Mouse (Mus musculus): Measurements from ENCODE around the gene Med13l. TPM values are rescaled to one million over a fixed set of nuclear protein-coding genes. Genes with fewer than 3 reads are reported as not detected.

Gene Med13l
- total and polyA plus RNA-seq, 2 experiments from 2014 or later = 10.5 to 29.5 TPM

GRCm38 (mm10) chr5:118812947-118813401, 252.5 kb downstream of the Med13l start:
- no peaks in the 10 kb centered on the region for H3K27me3 ChIP-seq (ENCODE audit: insufficient read depth, low read length)
- DNase-seq (ENCODE audit: low spot score) (no peak), ATAC-seq (ENCODE audit: low FRiP score) (no peak)
- no peak overlapping the region for H3K4me2 ChIP-seq (ENCODE audit: low read depth, low read length, poor library complexity, severe bottlenecking)
- H3K9ac ChIP-seq (replicated peaks; ENCODE audit: low read length, poor library complexity, severe bottlenecking) = no peak overlapping the region
- 88% methylated on average over 7 of the region's 7 CpGs for WGBS
- TF ChIP-seq CTCF (IDR thresholded peaks at IDR 0.05) = no peak
- H3K4me1 ChIP-seq (ENCODE audit: insufficient read depth, low read length) = no peaks in the 10 kb centered on the region
- H3K4me3 ChIP-seq (ENCODE audit: low read depth, low read length) = no peak overlapping the region
- H3K9me3 ChIP-seq (ENCODE audit: low read length) = no peaks in the 10 kb centered on the region
- no peak overlapping the region for H3K27ac ChIP-seq (ENCODE audit: low read depth, low read length)
- H3K36me3 ChIP-seq (ENCODE audit: insufficient read depth, low read length) = no peaks in the 10 kb centered on the region

GRCm38 (mm10) chr5:118814052-118814451, 253.6 kb downstream of the Med13l start:
- no peak overlapping the region for H3K27ac ChIP-seq (ENCODE audit: low read depth, low read length)
- no peak overlapping the region for H3K9ac ChIP-seq (replicated peaks; ENCODE audit: low read length, poor library complexity, severe bottlenecking)
- peak; percentile 52 for TF ChIP-seq CTCF (IDR thresholded peaks at IDR 0.05)
- H3K4me2 ChIP-seq (ENCODE audit: low read depth, low read length, poor library complexity, severe bottlenecking) = no peak overlapping the region
- ATAC-seq (ENCODE audit: low FRiP score) = no peak
- WGBS = 58% methylated on average over 6 of the region's 6 CpGs
- no peak overlapping the region for H3K4me3 ChIP-seq (ENCODE audit: low read depth, low read length)
- peak; percentile 15 for DNase-seq (ENCODE audit: low spot score)
- H3K4me1 ChIP-seq (ENCODE audit: insufficient read depth, low read length) = no peaks in the 10 kb centered on the region
- no peaks in the 10 kb centered on the region for H3K36me3 ChIP-seq (ENCODE audit: insufficient read depth, low read length)
- no peaks in the 10 kb centered on the region for H3K27me3 ChIP-seq (ENCODE audit: insufficient read depth, low read length)
- no peaks in the 10 kb centered on the region for H3K9me3 ChIP-seq (ENCODE audit: low read length)

Data from midbrain, postnatal 0 days (tissue).